Mouse (Mus musculus) adrenal gland, adult 8-10 months (tissue): ENCODE measurements around the gene Kif26b. TPM values are rescaled to one million over a fixed set of nuclear protein-coding genes. Genes with fewer than 3 reads are reported as not detected.

ENCODE experiments used
- DNase-seq: peaks from one replicate; pipeline ENCODE4 v3.0.0; 2022
- total RNA-seq, 4 experiments: library from RNA; stranded (reverse); gene quantifications; 2 replicates each; pipeline ENCODE4 v1.2.4; 2022

Kif26b gene
- total RNA-seq, 4 experiments from 2014 or later = 1.9 to 4.6 (median 2.4) TPM

DNA sequence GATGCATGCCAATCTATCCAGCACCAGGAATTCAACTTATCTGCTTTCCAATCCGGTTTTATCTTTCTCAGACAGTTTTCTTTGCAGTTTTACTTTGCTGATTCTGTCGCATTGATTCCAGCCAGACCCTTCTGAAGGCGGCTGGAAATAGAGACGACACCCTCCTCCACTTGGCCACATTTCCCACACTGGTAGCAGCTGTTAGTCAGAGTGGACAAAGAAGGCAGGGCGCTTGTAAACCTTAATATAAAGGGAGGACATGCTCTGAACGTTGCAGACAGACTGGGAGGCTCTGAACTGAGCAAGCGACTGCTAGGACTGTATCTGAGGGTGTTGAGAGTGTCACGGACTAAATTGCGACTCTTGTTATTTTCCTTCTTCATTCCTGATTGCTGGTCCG is 11.3 kb downstream of the Kif26b start:
- DNase-seq = no peak

DNA sequence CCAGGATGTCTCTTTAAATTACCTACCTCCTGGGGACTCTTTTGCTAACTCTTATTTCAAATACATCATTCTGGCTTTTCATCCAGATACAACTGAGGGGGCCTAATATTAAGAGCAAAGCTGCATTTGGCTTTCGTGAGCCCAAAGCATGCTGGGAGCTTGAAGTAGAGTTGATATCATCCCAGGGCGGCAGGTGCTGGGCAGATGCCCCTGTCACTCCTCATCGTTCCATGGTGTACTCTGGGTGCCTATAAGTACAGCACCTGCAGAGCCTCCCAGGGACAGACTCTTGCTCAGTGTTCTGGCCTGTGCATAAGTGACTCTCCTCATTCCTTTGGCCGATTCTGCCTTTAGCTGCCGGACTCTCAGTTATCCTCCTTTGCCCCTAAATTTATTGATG is 13.5 kb downstream of the Kif26b start:
- no peak for DNase-seq

DNA sequence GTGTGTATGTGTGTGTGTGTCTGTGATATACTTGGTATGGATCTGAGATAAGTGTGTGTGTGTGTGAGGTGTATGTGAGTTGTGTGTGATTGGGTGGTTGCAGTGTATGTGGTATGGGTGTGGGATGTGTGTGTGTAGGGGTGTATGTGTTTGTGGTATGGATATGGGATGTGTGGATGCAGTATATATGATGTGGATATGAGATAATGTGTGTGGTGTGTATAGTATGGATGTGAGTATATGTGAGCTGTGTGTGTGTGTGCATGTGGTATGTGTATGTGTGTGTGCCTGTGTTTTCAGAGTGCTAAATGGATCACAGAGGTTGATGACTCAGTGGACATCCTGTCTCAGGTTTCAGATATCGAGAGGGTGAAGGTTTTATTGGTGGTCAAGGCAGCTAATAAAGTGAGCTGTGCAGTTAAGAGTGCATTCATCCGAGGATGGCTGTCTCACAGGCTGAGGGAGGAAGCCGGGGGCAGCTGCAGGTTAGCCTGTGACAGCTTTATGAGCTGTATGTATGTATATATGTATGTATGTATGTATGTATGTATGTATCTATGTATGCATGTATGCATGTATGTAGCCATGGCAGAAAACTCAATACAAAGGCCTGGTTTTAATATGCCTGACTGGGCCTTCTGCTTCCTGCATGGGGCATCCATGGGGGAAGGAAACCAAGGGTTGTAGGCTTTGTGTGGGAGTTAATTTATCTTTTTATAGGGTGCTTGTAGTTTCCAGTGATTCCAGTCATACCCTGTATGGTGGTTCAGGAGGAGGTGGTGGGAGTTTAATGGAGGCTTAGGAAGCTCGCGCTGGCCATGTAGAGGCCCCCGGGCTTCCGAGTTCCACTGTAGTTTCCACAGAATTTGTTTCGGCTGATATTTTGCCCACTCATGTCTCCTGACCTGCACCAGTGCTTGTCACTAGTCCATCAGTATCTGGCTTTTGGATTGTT is 14.3 kb downstream of the Kif26b start:
- DNase-seq = no peak

DNA sequence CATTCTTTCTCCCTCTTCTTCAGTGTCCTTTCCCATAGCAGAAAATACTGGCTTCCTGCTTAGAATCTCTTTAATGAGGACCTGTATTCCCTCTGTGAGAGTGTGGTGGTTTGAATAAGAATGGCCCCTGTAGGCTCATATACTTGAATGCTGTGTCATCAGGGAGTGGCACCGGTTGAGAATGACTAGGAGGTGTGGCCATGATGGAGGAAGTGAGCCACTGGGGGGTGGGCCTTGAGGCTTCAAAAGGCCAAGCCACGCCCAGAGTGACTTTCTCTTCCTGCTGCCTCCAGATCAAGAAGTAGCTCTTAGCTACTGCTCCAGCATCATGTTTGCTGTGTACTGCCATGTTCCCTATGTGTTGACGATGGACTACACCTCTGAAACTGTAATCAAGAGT is 15.7 kb downstream of the Kif26b start:
- no peak for DNase-seq

DNA sequence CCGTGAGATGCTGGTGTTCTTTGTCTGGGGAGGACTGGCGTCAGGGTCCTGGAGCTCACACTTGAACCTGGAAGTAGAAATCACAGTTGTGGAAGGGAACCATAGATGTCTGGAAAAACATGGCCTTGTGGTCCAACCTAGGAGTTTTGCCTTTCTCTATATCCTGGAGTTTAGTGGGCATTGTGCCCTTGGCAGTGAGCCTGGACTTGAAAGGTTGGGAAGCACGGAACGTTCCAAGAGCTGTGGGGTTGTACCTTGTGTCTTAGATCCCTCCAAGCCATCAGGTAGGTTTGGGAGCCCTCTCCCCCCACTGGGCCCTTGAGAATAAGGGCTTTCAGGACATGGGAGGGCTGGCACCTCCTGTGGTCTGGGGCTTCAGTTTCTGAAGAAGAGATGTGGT is 20.7 kb downstream of the Kif26b start:
- no peak for DNase-seq

DNA sequence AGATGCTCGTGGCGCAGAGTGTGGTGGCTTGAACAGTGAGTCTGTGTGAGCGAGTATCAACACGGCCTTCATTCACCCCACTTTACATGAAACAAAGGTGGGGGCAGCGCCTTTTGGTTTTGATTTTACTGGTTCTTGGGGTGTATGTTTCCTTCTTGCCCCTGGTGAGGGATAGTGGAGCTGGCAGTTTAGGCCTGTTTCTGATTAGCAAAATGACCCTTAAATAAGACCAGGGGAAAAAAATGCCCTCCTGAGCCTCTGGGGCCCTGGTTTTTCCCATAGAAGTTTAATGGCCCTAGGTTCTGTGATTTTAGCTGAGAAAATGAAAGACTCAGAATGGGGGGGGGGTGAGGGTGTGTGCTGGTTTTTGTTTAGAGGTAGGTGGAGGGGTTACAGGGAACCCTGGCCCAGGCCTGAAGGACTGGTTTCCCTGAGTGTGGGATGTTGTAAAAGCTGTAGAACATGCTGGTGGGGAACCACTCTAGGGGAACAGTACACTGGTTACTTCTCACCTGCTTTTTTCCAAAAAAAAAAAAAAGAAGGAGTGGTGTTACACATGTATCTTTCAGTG is 21.6 kb downstream of the Kif26b start:
- DNase-seq = no peak

DNA sequence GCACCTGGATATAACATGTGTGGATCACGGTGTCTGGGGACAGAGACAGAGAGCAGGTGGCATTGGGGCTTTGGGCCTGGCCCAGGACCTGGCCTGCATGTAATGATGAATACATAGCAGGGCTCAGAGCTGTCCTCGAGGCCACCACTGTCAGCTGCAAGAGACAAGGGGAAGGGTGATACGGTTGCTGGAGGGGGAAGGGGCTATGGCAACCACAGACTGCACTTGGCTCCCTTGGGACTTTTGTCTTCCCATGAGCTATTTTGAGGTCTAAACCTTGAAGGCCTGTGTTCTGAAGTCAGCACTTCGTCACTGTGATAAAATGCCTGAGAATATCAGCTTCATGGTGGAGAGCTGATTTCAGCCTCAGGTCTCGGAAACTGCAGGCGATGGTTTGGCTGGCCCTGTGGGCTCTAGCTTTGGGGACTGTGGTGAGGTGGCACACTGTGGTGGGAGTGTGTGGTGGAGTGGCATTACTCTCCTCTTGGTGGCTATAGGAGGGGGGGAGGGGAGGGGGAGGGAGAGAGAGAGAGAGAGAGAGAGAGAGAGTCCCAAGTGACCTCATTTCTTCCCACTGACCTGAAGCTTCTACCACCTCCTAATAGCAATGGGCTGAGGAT is 23.5 kb downstream of the Kif26b start:
- no peak for DNase-seq

DNA sequence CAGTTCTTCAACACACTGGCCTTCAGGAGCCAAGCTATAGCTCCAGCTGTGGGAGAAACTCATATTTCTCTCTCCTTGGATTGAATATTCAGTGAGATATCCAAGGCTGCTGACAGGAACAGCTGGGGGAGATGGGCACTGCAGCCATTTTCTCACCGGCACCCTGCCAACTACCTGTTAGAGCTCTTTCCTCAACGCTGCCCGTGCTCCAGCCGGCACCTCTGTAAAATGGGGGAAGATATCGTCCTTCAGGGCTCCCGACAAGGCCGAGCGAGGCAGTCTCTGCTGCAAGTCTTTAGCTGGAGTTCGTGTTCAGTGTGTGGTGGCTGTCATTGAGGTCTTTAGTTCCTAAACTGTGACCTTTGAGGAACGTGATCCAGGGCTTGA is 24.0 kb downstream of the Kif26b start:
- DNase-seq = no peak

DNA sequence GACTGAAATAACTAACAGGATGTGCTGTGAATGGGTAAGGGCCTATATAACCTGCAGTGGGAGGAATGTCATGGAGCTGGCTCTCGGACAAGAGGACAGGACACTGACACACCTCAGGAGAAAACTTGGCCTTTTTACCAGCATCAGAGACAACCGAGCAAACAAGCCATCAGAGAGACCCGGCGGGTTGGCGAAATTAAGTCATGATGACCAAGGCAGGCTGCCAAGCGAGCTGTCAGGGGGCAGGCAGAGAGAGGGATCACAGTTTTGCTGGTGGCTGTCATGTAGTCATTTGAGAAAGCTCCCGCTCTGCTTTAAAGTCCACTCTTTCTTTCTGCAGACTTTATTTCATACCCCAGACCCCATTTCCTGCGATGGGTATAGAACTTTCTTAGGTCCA is 27.3 kb downstream of the Kif26b start:
- DNase-seq = no peak

DNA sequence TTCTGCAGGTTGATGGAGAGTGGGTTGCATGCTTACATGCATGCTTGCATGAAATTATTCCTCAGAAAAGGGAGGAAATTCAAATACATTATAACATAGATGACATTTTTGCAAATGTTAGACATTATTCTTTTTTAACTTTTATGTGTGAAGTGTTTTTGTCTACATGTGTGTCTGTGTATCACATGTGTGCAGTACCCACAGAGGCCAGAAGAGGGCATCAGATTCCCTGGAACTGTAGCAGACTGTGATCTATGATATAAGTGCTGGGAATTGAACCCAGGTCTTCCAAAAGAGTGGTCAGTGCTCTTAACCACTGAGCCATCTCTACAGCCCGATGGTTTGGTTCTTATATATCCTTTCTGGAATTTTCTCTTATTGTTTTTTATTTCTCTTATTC is 31.1 kb downstream of the Kif26b start:
- DNase-seq = no peak

DNA sequence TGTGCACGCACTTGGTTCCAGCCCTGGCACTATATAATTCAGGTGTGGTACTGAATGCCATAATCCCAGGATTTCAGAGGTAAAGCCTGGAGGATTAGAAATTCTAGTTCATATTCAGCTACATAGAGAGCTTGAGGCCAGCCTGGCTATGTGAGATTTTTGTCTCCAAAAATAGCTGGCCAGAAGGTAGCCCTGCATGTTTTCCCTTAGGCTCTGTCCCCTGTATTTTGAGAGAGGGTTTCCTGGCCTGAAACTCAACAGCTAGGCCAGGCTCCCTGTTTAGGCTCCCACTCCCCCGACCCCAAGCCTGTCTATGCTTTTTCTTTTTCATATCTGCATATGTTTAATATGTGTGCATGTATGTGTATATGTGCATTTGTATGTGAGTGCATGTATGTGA is 34.9 kb downstream of the Kif26b start:
- no peak for DNase-seq

DNA sequence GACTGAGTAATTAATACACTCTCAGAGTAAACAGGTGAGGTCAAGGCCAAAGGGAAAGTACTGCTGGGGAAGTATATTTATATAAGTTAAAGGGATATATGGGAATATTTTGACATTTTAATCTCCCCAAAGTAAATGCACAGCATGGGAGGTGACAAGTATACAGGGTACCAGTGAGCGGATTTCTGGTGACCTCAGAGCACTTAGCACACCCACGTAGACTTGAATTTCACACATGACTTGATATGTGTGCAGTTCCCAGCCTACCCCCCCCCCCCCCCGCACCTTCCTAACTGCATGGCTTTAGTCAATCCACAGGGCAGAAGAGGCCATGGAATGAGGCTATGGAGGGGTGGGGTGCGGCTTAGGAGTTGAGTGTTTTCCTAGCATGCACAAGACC is 35.9 kb downstream of the Kif26b start:
- DNase-seq = no peak

DNA sequence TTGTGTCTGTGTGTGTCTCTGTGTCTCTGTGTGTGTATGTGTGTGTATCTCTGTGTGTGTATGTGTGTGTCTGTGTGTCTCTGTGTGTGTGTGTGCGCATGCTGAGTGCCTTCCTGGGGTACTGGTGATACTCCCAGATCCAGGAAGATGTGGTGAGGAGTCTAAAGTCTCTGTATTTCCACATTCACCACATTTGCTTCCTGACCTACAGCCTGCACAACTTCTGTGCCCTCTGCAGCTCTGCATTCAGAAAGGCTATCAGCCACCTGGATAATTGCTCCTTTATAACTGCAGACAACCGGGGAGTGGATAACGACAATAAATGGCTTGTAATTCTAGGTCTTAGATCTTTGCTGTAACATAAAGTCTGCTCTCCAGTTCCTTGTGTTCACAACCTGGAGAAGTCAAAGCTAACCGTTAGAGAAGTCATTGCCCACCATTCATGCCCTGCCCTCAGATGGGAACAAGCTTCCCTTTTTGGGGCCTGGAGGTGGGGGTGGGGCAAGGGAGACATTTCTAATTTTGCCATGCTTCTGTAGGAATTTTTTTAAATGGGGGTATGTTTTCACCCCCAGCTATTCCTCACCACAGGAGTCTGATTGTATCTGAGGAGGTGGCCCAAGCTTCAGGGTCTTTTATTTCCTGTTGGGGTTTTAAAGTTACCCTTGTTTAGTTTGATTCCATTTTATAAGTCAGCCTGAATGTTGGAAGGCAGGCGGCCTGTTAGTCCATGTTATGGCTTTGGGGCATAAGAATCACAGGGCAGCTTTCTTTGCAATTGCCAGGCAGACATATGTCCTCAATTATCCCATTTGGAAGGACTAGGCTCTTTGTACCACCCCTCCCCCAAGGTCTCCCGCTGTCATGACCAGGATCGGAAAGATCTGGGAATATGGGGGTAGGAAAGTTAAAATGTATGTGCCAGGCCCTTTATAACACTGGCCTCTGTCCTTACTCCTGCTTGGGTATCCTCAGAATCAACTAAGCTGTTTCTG is 39.9 kb downstream of the Kif26b start:
- DNase-seq = no peak

DNA sequence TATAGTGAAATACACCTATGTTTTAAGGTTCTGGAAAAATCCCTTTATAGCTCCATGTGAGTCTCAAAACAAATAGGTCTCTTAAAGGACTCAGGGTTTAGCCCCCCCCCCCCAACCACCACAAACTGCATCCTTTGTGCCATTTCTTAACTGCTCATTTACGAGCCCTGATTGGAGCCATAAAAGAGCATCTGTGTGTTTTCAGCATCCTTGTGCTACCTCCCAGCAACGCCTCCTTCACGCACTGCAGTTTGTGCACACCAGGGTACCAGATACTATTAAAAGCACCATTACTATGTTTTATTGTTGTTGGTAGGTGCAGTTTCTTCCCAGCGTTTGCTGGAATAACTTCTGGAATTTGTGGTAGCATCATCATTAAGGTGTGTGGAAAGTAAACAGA is 42.1 kb downstream of the Kif26b start:
- no peak for DNase-seq

DNA sequence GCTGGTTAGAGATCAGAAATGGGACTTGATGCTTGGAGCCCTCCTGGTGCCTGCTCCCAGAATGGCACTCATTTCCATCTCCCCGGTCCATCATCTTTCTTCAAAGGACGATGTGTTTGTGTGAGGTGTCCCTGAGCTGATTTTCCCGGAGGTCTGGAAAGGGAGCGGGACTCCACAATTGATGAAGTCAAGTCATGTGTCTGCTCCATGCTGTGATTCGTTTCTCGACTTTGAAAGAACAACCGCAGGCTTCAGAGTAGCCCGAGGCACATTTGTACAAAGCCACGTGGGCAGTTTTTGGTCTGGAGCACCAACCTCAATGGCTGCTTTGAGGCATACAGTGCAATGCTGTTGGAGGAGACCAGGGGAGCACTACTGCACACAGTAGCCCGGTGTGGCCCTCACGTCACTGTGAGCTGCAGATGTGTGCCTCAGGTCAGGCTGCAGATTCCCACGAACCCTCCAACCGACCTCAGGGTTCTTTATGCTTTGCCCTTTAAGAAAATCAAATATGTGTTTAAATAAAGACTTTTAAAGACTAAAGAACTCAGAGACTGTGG is 43.0 kb downstream of the Kif26b start:
- DNase-seq = no peak

DNA sequence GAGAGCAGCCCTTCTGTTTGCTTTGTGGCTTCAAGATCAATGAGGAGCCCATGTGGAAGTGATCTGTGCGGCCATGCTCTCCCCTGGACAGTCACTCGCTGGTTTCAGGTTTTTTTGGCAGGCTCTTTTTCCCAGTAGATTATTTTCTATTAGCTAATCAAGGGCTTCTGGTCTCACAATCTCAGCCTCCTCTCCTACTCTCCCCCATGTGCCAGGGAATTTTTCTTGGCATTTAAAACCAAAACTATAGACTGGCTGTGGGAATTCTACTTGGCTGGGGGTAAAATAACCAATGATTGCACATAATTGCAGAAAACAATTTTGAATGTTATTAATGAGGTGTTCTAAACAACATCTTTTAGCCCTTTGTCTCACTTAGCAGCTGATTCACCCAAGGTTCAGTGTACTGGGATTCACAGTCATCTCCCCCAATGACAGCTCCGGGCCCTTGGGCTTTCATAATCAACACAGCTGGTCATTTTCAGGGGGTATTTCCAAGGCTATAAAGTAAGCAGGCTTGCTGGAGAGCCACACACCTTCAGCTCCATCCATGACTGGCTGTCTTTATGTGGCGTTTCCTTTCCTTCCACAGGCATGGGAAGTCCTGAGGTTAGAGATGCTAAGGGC is 44.6 kb downstream of the Kif26b start:
- no peak for DNase-seq

DNA sequence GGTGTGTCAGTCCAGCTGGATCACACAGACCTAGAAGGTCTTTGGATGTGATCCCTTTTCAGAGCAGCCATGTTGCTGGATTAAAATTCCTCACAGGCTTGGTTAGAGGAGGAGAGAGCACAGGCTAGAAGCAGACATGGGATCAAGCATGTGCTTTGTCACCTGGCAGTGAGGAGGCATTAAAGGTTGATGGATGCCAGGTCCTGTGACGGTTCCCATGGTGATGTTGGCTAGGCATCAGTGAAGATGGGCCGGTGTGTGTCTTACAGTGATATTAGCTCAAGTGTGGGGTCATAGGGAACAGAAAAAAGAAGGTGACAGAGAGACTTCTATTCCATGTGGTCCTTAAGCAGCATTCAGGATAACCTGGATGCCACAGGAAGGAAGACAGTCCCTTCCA is 46.8 kb downstream of the Kif26b start:
- no peak for DNase-seq

DNA sequence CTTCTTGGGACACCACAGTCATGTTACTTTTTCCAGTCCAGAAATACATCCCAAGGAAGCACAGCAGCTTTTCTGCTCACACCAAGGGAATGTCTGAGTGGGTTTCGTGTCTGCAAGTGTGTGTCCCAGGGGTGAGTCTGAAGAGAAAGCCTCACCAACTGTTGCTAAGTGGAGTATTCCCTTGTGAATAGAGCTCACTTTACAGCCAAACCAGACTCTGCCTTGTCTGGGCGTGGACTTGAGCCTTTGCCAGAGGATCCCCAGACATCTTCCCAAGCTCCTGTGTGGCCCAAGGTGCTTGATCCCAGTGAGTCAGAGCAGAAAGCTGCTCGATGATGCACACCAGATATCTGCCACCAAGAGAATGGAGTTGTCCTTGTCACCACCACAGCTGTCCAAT is 48.0 kb downstream of the Kif26b start:
- DNase-seq = no peak

DNA sequence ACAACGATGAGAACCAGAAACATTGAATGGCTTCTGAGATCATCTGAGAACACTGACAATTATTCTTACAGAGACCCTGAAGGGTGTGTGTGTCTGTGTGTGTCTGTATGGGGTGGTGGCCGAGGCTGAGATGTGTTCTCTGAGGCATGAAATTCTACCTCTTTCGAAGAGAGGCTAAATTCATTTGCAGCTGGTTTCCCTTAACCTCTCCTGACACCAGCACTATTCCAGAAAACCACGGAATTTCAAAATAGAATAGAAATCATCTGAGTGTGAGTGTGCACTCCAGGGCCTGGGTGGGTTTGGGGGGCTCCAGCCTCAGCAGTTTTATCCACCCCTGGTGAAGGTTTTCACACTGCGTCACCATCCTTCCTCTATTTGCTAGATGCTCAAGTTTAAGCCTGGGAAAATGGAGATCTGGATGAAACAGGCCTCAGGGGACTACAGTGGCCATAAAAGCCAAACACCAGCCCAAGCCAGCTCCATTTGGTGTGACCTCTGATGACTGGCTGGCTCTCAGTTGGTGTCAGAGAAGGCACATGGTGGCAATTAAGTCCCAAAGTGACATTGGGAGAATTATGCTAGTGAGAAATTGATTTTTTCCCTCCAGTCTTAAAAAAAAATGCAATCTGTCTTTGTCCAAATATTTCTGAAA is 56.6 kb downstream of the Kif26b start:
- DNase-seq = no peak

DNA sequence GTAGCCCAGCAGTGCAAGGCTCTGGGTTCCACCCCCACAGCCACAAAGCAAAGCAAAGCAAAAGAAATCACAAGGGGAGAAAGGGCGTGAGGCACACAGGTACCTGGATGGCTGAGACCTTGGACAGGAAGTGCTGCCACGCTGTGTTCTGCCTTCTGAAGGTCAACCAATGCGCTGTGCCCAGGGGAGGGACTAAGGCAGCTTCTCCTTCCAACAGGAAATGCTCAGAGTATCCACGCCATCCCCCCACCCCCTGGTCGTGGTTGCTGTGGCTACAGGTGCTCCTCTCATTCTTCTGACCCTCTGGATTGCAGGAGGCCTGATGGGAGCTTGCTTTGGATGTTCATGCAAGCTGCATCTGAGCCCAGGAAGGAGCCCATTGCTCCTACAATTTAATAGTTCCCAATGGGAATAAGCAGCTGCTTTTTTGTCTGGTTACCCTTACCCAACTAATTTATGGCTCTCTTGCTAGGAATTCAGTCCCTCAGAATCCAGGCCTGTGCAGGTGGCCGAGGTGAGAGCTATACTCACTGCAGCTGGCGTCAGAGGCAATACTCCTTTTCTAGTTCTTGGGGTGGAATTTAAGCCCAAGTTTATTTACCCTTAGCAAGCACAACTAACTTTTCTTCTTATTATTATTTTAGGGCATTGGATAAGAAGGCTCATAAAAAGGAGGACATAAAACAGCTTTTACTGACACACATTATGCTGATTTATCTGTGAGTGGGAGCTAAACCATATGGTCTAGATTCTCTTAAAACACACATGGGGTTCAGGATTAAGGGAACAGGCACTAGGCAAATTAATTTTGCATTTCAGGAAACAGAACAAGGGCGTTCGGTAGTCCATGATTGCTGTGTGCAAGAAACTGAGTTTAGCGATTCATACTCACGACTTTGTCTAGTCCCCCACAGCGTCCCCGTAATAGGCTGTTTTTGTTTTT is 61.6 kb downstream of the Kif26b start:
- DNase-seq = no peak
